Mouse (Mus musculus) limb, embryonic 14.5 days (tissue): ENCODE measurements around the gene Celf2. TPM values are rescaled to one million over a fixed set of nuclear protein-coding genes. Genes with fewer than 3 reads are reported as not detected.
A peak's percentile ranks its signal among the peaks of the same experiment; 100 is the strongest.

Experiments used
- ATAC-seq: fragments of 200-750 bp; cut with Nextera tagmentation; 2 replicates; pipeline ENCODE4 v1.8.0; 2017; ENCODE audit warnings: low read depth, moderate number of reproducible peaks, moderate TSS enrichment; ENCODE audit not compliant: low FRiP score
- DNase-seq: peaks from one replicate; pipeline ENCODE4 v3.0.0-alpha.2; 2015; ENCODE audit warnings: low spot score
- H3K27ac ChIP-seq: fragments of 300-500 bp; sonication (generic); replicated peaks from 2 replicates; pipeline ENCODE4 v1.5.1; 2014; ENCODE audit warnings: low read depth, mild to moderate bottlenecking, low read length, moderate library complexity, mixed read lengths
- H3K27me3 ChIP-seq: fragments of 300-500 bp; sonication (generic); 2 replicates; pipeline ENCODE4 v1.6.1; 2014; ENCODE audit warnings: low read length, mixed read lengths; ENCODE audit not compliant: control insufficient read depth, insufficient read depth
- H3K36me3 ChIP-seq: fragments of 300-500 bp; sonication (generic); 2 replicates; pipeline ENCODE4 v1.6.1; 2014; ENCODE audit warnings: mild to moderate bottlenecking, low read length, moderate library complexity, mixed read lengths; ENCODE audit not compliant: control insufficient read depth, insufficient read depth
- H3K4me1 ChIP-seq: fragments of 300-500 bp; sonication (generic); 2 replicates; pipeline ENCODE4 v1.6.1; 2014; ENCODE audit warnings: antibody characterized with exemption, low read length, mixed read lengths; ENCODE audit not compliant: control insufficient read depth, insufficient read depth
- H3K4me2 ChIP-seq: fragments of 300-500 bp; sonication (generic); replicated peaks from 2 replicates; pipeline ENCODE4 v1.6.1; 2014; ENCODE audit warnings: low read depth, mild to moderate bottlenecking, low read length, moderate library complexity; ENCODE audit not compliant: severe bottlenecking
- H3K4me3 ChIP-seq: fragments of 300-500 bp; sonication (generic); replicated peaks from 2 replicates; pipeline ENCODE4 v1.5.1; 2014; ENCODE audit warnings: low read length
- H3K9ac ChIP-seq: fragments of 300-500 bp; sonication (generic); 2 replicates; pipeline ENCODE4 v1.6.1; 2014; ENCODE audit warnings: mild to moderate bottlenecking, low read depth, low read length, moderate library complexity; ENCODE audit not compliant: severe bottlenecking
- H3K9me3 ChIP-seq: fragments of 300-500 bp; sonication (generic); 2 replicates; pipeline ENCODE4 v1.6.1; 2016; ENCODE audit warnings: low read length; ENCODE audit not compliant: control insufficient read depth
- POLR2A ChIP-seq: fragments of 200-500 bp; IDR thresholded peaks from 2 replicates; pipeline ENCODE4 v1.8.0; 2012; ENCODE audit warnings: inconsistent platforms, mild to moderate bottlenecking, moderate library complexity, borderline replicate concordance; ENCODE audit not compliant: insufficient read depth, insufficient read length; ENCODE audit errors: extremely low read depth
- WGBS: fragments of 180-500 bp; shearing (Covaris S2); extraction: QIAGEN DNeasy Blood & Tissue Kit; methylation state at CpG from one replicate; pipeline ENCODE4 v1.1.7; 2014; 5-methylcytosine and 5-hydroxymethylcytosine counted together
- polyA plus RNA-seq, 2 experiments: library from polyadenylated mRNA; depleted of rRNA in 1 of 2; stranded (reverse) in 1 of 2; unstranded in 1 of 2; fragments of >200 nt; fragmentation: Nextera tagmentation in 1 of 2; extraction: Ambion mirVana in 1 of 2; gene quantifications; 2 replicates each; pipeline versions ENCODE4 v1.2.1 to v1.2.3; 2012 to 2014

Celf2 gene
- polyA plus RNA-seq, 2 experiments, result 55.3 to 75.1 TPM

GRCm38 (mm10) chr2:7073730-7074129, 435.6 kb downstream of the Celf2 start:
- H3K4me1 ChIP-seq, result peaks cover 3% of the 10 kb centered on the region; the same call in 1 of the 2 replicates
- no peak overlapping the region for H3K27ac ChIP-seq
- WGBS, result 81% methylated on average over 3 of the region's 3 CpGs
- no peak overlapping the region for H3K9ac ChIP-seq
- H3K9me3 ChIP-seq, result peaks cover 10% of the 10 kb centered on the region; the same call in 1 of the 2 replicates
- ATAC-seq (no peak), DNase-seq (no peak)
- H3K27me3 ChIP-seq, result no peaks in the 10 kb centered on the region
- no peak for TF ChIP-seq POLR2A
- H3K36me3 ChIP-seq, result no peaks in the 10 kb centered on the region
- no peak overlapping the region for H3K4me2 ChIP-seq
- no peak overlapping the region for H3K4me3 ChIP-seq

- 76% methylated on average over 5 of the region's 5 CpGs for WGBS
- H3K36me3 ChIP-seq, result no peaks in the 10 kb centered on the region
Measured at GRCm38 (mm10) chr2:7072344-7073265, 436.8 kb downstream of the Celf2 start.

GRCm38 (mm10) chr2:7069458-7069857, 439.9 kb downstream of the Celf2 start:
- WGBS, result 9% methylated on average over 3 of the region's 3 CpGs
- no peak overlapping the region for H3K4me2 ChIP-seq
- H3K9ac ChIP-seq, result no peak overlapping the region
- H3K4me1 ChIP-seq, result peaks cover 3% of the 10 kb centered on the region; the same call in 1 of the 2 replicates
- DNase-seq (peak; percentile 45), ATAC-seq (peak; percentile 23; the same call in 1 of the 2 replicates)
- no peaks in the 10 kb centered on the region for H3K36me3 ChIP-seq
- no peaks in the 10 kb centered on the region for H3K9me3 ChIP-seq
- no peak overlapping the region for H3K27ac ChIP-seq
- no peak for TF ChIP-seq POLR2A
- H3K27me3 ChIP-seq, result no peaks in the 10 kb centered on the region
- no peak overlapping the region for H3K4me3 ChIP-seq

More at GRCm38 (mm10) chr2:7072344-7073265, 436.8 kb downstream of the Celf2 start:
- H3K4me1 ChIP-seq, result peaks cover 3% of the 10 kb centered on the region; the same call in 1 of the 2 replicates
- no peak overlapping the region for H3K4me3 ChIP-seq
- no peak for TF ChIP-seq POLR2A
- peak; percentile 19 for DNase-seq
- H3K27me3 ChIP-seq, result no peaks in the 10 kb centered on the region
- peaks cover 10% of the 10 kb centered on the region; the same call in 1 of the 2 replicates for H3K9me3 ChIP-seq
- no peak overlapping the region for H3K9ac ChIP-seq
- no peak overlapping the region for H3K27ac ChIP-seq
- no peak for ATAC-seq
- no peak overlapping the region for H3K4me2 ChIP-seq

- Histone ChIP-seq H3K4me2 (no peak overlapping the region), H3K36me3 (no peaks in the 10 kb centered on the region), H3K4me1 (peaks cover 10% of the 10 kb centered on the region), H3K27me3 (no peaks in the 10 kb centered on the region), H3K27ac (no peak overlapping the region), H3K9ac (no peak overlapping the region), H3K9me3 (no peaks in the 10 kb centered on the region), H3K4me3 (no peak overlapping the region)
- TF ChIP-seq POLR2A, result no peak
- no peak for ATAC-seq
- WGBS, result 81% methylated on average over 6 of the region's 6 CpGs
- DNase-seq, result no peak
Measured at GRCm38 (mm10) chr2:7068281-7068680, 441.1 kb downstream of the Celf2 start.

- no peak overlapping the region for H3K4me2 ChIP-seq
- no peak overlapping the region for H3K27ac ChIP-seq
- WGBS, result 26% methylated on average over 12 of the region's 12 CpGs
- peaks cover 8% of the 10 kb centered on the region for H3K4me1 ChIP-seq
- TF ChIP-seq POLR2A, result no peak
- no peaks in the 10 kb centered on the region for H3K9me3 ChIP-seq
- H3K4me3 ChIP-seq, result no peak overlapping the region
- H3K9ac ChIP-seq, result 0 out of 2 replicates have a peak overlapping the region, but pooled peaks have one; percentile 21
- DNase-seq (no peak), ATAC-seq (no peak)
- no peaks in the 10 kb centered on the region for H3K27me3 ChIP-seq
- no peaks in the 10 kb centered on the region for H3K36me3 ChIP-seq
Measured at GRCm38 (mm10) chr2:7063574-7064192, 445.7 kb downstream of the Celf2 start.
